Mouse (Mus musculus): Measurements from ENCODE around the gene Pak3. TPM values are rescaled to one million over a fixed set of nuclear protein-coding genes. Genes with fewer than 3 reads are reported as not detected.

Pak3 gene
- total and polyA plus RNA-seq, 2 experiments from 2014 or later = 3.1 to 4.6 TPM

DNA sequence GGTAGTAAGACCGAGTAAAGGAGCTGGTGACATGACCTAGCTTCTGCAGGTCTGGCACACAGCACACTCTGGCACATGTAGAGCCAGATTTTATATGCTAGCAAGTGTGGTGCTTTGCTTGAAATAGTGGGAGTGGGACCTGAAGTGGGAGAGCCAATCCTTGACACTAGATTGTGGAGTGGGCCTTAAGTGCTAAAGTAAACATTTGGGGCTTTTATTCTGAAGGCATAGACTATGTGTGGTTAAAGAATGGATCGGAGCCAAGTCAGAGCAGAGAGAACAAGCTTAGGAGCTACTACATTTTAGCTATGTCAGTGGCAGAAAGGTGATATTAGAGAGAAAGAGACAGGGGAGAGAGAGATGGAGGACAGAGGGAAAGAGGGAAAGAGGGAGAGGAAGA is 61.5 kb downstream of the Pak3 start:
- no peak overlapping the region for H3K4me2 ChIP-seq (ENCODE audit: low read depth, low read length)
- no peaks in the 10 kb centered on the region for H3K27me3 ChIP-seq (ENCODE audit: control insufficient read depth, insufficient read depth, low read length)
- H3K36me3 ChIP-seq (replicated peaks; ENCODE audit: control insufficient read depth, insufficient read depth, low read length) = no peaks in the 10 kb centered on the region
- DNase-seq (ENCODE audit: low spot score) = no peak
- H3K4me1 ChIP-seq (ENCODE audit: control insufficient read depth, insufficient read depth) = no peaks in the 10 kb centered on the region
- no peak for ATAC-seq (ENCODE audit: insufficient read depth, low read depth)
- no peak overlapping the region for H3K9ac ChIP-seq (replicated peaks; ENCODE audit: low read depth, low read length)
- no peak overlapping the region for H3K27ac ChIP-seq (ENCODE audit: low read depth)
- 63% methylated on average over 2 of the region's 2 CpGs for WGBS
- no peak for TF ChIP-seq EP300 (IDR thresholded peaks at IDR 0.05; ENCODE audit: low read depth)
- TF ChIP-seq CTCF (IDR thresholded peaks at IDR 0.05; ENCODE audit: low read depth) = no peak
- H3K9me3 ChIP-seq (replicated peaks; ENCODE audit: control insufficient read depth, low read length) = no peaks in the 10 kb centered on the region
- no peak overlapping the region for H3K4me3 ChIP-seq (ENCODE audit: low read depth, low read length)

DNA sequence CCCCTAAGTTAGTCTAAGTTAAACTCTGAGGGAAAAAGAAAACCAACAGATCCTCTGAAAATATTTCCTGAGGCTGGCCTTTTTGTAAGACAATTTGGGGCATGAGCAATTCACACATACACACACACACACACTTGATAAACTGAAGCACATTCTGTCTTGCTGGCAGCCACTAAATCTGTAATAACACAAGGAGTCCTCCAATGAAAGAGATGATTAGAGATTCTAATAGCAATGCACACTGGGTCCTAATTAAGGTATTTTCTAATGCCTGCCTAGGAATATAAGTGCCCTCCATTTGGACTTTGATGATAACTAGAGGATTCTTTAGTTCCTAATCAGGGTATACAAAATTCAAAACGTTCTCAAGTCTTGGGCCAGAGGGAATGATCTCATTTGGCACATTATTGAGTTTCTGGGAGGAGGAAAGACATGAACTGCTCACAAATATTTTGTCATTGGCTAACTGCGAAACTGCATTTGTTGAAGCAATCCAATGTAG is 62.1 kb downstream of the Pak3 start:
- Histone ChIP-seq H3K9ac (replicated peaks; ENCODE audit: low read depth, low read length) (no peak overlapping the region), H3K9me3 (replicated peaks; ENCODE audit: control insufficient read depth, low read length) (no peaks in the 10 kb centered on the region), H3K36me3 (replicated peaks; ENCODE audit: control insufficient read depth, insufficient read depth, low read length) (no peaks in the 10 kb centered on the region), H3K4me2 (ENCODE audit: low read depth, low read length) (no peak overlapping the region), H3K27me3 (ENCODE audit: control insufficient read depth, insufficient read depth, low read length) (no peaks in the 10 kb centered on the region), H3K27ac (ENCODE audit: low read depth) (no peak overlapping the region), H3K4me1 (ENCODE audit: control insufficient read depth, insufficient read depth) (no peaks in the 10 kb centered on the region), H3K4me3 (ENCODE audit: low read depth, low read length) (no peak overlapping the region)
- no peak for TF ChIP-seq CTCF (IDR thresholded peaks at IDR 0.05; ENCODE audit: low read depth)
- no peak for TF ChIP-seq EP300 (IDR thresholded peaks at IDR 0.05; ENCODE audit: low read depth)
- DNase-seq (ENCODE audit: low spot score) = no peak
- 52% methylated on average over 2 of the region's 2 CpGs for WGBS
- no peak for ATAC-seq (ENCODE audit: insufficient read depth, low read depth)

DNA sequence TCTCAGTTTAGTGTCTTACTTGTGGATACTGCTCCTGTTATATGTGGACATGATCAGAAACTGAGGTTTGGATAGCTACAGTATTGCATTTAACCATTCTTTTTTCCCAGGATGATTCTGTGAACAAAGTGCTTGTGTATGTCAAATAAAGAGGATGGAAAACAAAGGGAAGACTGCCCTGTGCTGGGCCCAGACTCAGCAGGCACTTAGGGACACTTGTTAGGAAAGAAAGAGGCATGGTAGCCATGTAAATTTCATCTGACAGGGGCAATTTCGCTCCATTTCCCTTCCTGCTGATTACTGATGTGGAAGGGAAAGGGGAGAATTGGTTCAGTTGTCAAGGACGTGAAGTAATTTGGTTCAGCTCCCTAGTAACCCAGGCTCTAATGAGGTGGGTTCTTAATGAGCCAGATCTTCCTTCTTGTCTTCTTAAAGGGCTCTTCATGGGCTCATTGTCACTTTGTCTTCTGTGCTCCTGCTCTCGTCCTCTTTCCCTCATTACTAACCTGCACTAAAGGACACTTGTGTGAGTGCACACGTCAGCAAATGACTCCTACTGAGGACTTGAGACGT is 88.6 kb downstream of the Pak3 start:
- Histone ChIP-seq H3K4me1 (ENCODE audit: control insufficient read depth, insufficient read depth) (no peaks in the 10 kb centered on the region), H3K9me3 (replicated peaks; ENCODE audit: control insufficient read depth, low read length) (no peaks in the 10 kb centered on the region), H3K4me2 (ENCODE audit: low read depth, low read length) (no peak overlapping the region), H3K4me3 (ENCODE audit: low read depth, low read length) (no peak overlapping the region), H3K27me3 (ENCODE audit: control insufficient read depth, insufficient read depth, low read length) (no peaks in the 10 kb centered on the region), H3K27ac (ENCODE audit: low read depth) (no peak overlapping the region), H3K36me3 (replicated peaks; ENCODE audit: control insufficient read depth, insufficient read depth, low read length) (no peaks in the 10 kb centered on the region), H3K9ac (replicated peaks; ENCODE audit: low read depth, low read length) (no peak overlapping the region)
- 59% methylated on average over 5 of the region's 5 CpGs for WGBS
- no peak for ATAC-seq (ENCODE audit: insufficient read depth, low read depth)
- no peak for DNase-seq (ENCODE audit: low spot score)
- no peak for TF ChIP-seq EP300 (IDR thresholded peaks at IDR 0.05; ENCODE audit: low read depth)
- no peak for TF ChIP-seq CTCF (IDR thresholded peaks at IDR 0.05; ENCODE audit: low read depth)

DNA sequence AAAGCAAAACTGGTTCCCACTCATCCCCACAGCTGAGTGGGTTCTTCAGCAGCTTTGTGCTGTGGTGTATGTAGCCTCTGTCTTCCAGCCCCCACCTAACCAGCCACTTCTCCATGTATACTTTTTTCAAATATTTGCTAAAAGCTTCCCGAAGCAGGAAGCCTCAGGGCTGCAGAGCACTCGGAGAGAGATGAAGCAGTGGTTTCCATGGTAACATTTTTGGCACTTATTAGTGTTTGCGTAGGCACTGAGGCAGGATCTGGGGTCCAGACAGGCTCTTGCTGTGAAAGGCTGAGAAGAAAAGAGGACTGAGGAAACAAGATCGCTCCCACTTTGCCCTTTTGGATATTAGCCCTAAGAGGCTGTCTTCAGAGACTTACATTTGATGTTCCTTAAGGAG is 100.3 kb downstream of the Pak3 start:
- no peaks in the 10 kb centered on the region for H3K36me3 ChIP-seq (replicated peaks; ENCODE audit: control insufficient read depth, insufficient read depth, low read length)
- H3K27me3 ChIP-seq (ENCODE audit: control insufficient read depth, insufficient read depth, low read length) = no peaks in the 10 kb centered on the region
- TF ChIP-seq EP300 (IDR thresholded peaks at IDR 0.05; ENCODE audit: low read depth) (no peak), CTCF (IDR thresholded peaks at IDR 0.05; ENCODE audit: low read depth) (no peak)
- WGBS = 59% methylated on average over 4 of the region's 4 CpGs
- ATAC-seq (ENCODE audit: insufficient read depth, low read depth) (no peak), DNase-seq (ENCODE audit: low spot score) (no peak)
- H3K4me3 ChIP-seq (ENCODE audit: low read depth, low read length) = no peak overlapping the region
- H3K4me1 ChIP-seq (ENCODE audit: control insufficient read depth, insufficient read depth) = no peaks in the 10 kb centered on the region
- no peak overlapping the region for H3K4me2 ChIP-seq (ENCODE audit: low read depth, low read length)
- H3K27ac ChIP-seq (ENCODE audit: low read depth) = no peak overlapping the region
- H3K9me3 ChIP-seq (replicated peaks; ENCODE audit: control insufficient read depth, low read length) = no peaks in the 10 kb centered on the region
- no peak overlapping the region for H3K9ac ChIP-seq (replicated peaks; ENCODE audit: low read depth, low read length)

DNA sequence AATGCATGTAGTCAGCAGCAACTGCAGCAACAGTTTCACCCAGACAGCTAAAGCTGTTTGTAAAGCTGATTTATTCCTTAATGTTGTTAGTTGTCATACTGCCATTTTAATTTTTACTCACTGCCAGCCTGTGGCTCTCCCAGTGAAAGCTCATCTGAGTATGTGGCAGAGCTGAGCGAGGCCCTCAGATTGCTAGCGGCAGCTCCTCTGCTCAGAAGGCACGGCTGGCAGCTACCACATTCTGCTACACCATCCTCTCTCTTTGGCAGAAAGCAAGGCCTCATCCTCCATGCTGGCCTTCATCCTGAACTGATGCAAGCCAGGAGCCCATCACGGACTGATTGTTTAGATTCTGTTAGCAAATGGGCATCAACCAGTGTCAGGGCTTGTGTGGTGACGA is 109.4 kb downstream of the Pak3 start:
- Histone ChIP-seq H3K9ac (replicated peaks; ENCODE audit: low read depth, low read length) (no peak overlapping the region), H3K36me3 (replicated peaks; ENCODE audit: control insufficient read depth, insufficient read depth, low read length) (no peaks in the 10 kb centered on the region), H3K9me3 (replicated peaks; ENCODE audit: control insufficient read depth, low read length) (no peaks in the 10 kb centered on the region), H3K4me3 (ENCODE audit: low read depth, low read length) (no peak overlapping the region), H3K4me2 (ENCODE audit: low read depth, low read length) (no peak overlapping the region), H3K4me1 (ENCODE audit: control insufficient read depth, insufficient read depth) (no peaks in the 10 kb centered on the region), H3K27me3 (ENCODE audit: control insufficient read depth, insufficient read depth, low read length) (no peaks in the 10 kb centered on the region), H3K27ac (ENCODE audit: low read depth) (no peak overlapping the region)
- TF ChIP-seq CTCF (IDR thresholded peaks at IDR 0.05; ENCODE audit: low read depth) (no peak), EP300 (IDR thresholded peaks at IDR 0.05; ENCODE audit: low read depth) (no peak)
- WGBS = 71% methylated on average over 5 of the region's 5 CpGs
- ATAC-seq (ENCODE audit: insufficient read depth, low read depth) = no peak
- DNase-seq (ENCODE audit: low spot score) = no peak

DNA sequence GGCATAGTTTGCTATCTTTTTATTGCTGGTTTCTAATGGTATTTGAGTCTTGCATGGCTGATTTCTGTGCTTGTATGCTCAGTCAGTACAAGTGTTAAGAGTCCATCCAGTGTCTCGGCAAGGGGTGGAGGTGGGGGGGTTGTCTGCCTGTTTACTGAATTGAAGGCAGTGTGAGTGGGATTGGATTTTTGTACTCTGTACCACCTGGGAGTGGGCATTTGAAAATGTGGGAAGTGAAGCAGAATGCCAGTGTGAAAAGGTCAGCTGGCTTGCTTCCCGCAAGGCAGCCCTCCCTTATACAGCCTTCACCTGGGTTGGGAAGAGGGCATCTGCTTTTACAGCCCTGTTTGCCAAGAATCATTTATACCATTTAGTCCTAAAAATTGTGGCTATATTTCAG is 125.5 kb downstream of the Pak3 start:
- H3K4me3 ChIP-seq (ENCODE audit: low read depth, low read length) = no peak overlapping the region
- WGBS = 66% methylated on average over 2 of the region's 2 CpGs
- no peak overlapping the region for H3K9ac ChIP-seq (replicated peaks; ENCODE audit: low read depth, low read length)
- ATAC-seq (ENCODE audit: insufficient read depth, low read depth) (no peak), DNase-seq (ENCODE audit: low spot score) (no peak)
- TF ChIP-seq CTCF (IDR thresholded peaks at IDR 0.05; ENCODE audit: low read depth) (no peak), EP300 (IDR thresholded peaks at IDR 0.05; ENCODE audit: low read depth) (no peak)
- H3K36me3 ChIP-seq (replicated peaks; ENCODE audit: control insufficient read depth, insufficient read depth, low read length) = no peaks in the 10 kb centered on the region
- H3K9me3 ChIP-seq (replicated peaks; ENCODE audit: control insufficient read depth, low read length) = no peaks in the 10 kb centered on the region
- H3K27ac ChIP-seq (ENCODE audit: low read depth) = no peak overlapping the region
- no peak overlapping the region for H3K4me2 ChIP-seq (ENCODE audit: low read depth, low read length)
- no peaks in the 10 kb centered on the region for H3K27me3 ChIP-seq (ENCODE audit: control insufficient read depth, insufficient read depth, low read length)
- no peaks in the 10 kb centered on the region for H3K4me1 ChIP-seq (ENCODE audit: control insufficient read depth, insufficient read depth)
